Mouse (Mus musculus) brain, embryonic 14.5 days (tissue): ENCODE results near the gene Nit2.

Experiments
- CTCF ChIP-seq: fragments of 200-500 bp; IDR thresholded peaks from 2 replicates; pipeline ENCODE4 v1.5.1; 2012; ENCODE audit warnings: inconsistent platforms, mild to moderate bottlenecking, moderate library complexity, borderline replicate concordance; ENCODE audit not compliant: insufficient read depth, insufficient read length; ENCODE audit errors: extremely low read depth
- POLR2A ChIP-seq: fragments of 200-500 bp; IDR thresholded peaks from 2 replicates; pipeline ENCODE4 v1.6.1; 2012; ENCODE audit warnings: mild to moderate bottlenecking, inconsistent platforms, borderline replicate concordance; ENCODE audit not compliant: poor library complexity, insufficient read depth, insufficient read length, severe bottlenecking; ENCODE audit errors: extremely low read depth

DNA sequence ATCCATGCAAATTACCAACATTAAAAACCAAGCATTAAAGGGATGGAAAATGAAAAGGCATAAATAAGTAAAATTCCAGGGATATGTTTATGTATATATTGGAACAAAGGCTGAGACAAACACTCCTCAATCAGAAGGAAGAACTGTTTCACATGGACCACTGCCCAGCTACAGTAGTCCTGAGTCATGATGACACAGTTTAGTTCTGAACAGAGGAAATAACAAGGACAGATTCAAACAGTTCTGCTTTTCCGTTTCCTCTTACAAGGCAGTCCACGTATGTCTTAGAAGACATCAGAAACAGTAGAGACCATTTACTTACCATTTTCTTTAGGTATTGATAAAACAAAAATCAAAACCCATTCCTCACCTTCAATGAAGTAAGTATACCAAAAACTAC, 22.4 kb upstream of the Nit2 start:
- no peak for TF ChIP-seq CTCF
- no peak for TF ChIP-seq POLR2A
